Mouse (Mus musculus): ENCODE results near the gene Mosmo.

GRCm38 (mm10) chr7:120696331-120696730 is 18.9 kb downstream of the Mosmo start:
- no peak for TF ChIP-seq RCOR1 (conservative IDR thresholded peaks at IDR 0.05; ENCODE audit: low read depth, low read length)
- TF ChIP-seq MXI1 (IDR thresholded peaks at IDR 0.05; ENCODE audit: low read depth, low read length) = no peak
- no peak for TF ChIP-seq USF2 (conservative IDR thresholded peaks at IDR 0.05; ENCODE audit: low read depth, low read length)
- TF ChIP-seq KAT2A (IDR thresholded peaks at IDR 0.05; ENCODE audit: insufficient replicate concordance, low read length) = no peak
- no peak for TF ChIP-seq MEF2A (IDR thresholded peaks at IDR 0.05; ENCODE audit: borderline replicate concordance, low read depth, low read length)
- TF ChIP-seq ZKSCAN1 (IDR thresholded peaks at IDR 0.05; ENCODE audit: borderline replicate concordance, low read depth, low read length) = no peak
- no peak for TF ChIP-seq UBTF (IDR thresholded peaks at IDR 0.05; ENCODE audit: low read depth, low read length)
- no peak for TF ChIP-seq ZMIZ1 (IDR thresholded peaks at IDR 0.05; ENCODE audit: low read depth, low read length)
- TF ChIP-seq CTCF (conservative IDR thresholded peaks at IDR 0.05 in 1 of 2, IDR thresholded peaks at IDR 0.05 in 1 of 2; ENCODE audit: low read depth in 2 of 2, low read length in 2 of 2) = no peak
- TF ChIP-seq ELF1 (IDR thresholded peaks at IDR 0.05; ENCODE audit: low read depth, low read length) = no peak

All from CH12.LX (cell line).